9 mouse cellular contexts compared by ENCODE assay signal in the genomic region with DNA sequence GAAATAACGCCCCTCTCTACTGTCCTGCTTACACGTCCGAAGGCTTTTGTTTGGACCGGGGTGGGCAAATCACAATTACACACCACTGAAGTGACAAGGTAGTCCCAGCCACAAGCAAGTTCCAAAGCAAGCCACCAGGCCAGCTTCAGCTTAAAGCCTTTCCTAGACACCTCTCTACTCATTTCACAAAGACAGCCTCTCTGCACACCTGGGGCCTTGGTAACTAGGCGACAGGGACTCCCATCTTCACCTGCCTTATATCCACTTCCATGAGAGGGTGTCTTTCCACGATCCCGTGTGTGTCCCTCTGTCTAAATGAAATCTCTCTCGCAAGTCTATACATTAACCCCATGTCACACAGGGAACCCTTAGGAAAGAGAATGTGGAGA.
DNase-seq lines count a peak whose midpoint lies in the region; ATAC-seq and TF ChIP-seq lines count a peak whose summit lies in the region.
"Had no signal": no experiment of that assay in that cellular context is flagged by ENCODE, and none has a peak within 500 bp of the region (broad histone marks: within the 10 kb centered on the region; RNA-seq: fewer than 3 reads in every experiment).

No protein-coding gene starts in this region.

- DNase-seq in heart, postnatal 10 days: no peak
- no peak for DNase-seq in brain, embryonic 14.5 days (ENCODE audit: low read depth)
- no peak for DNase-seq in thymus, postnatal 14 days
- no peak for DNase-seq in frontal cortex, postnatal 25 days (ENCODE audit: low spot score in 2 of 2)
- DNase-seq in spleen, adult 12 weeks (ENCODE audit: low spot score): no peak

- peaks cover 4% of the 10 kb centered on the region; the same call in 1 of the 2 replicates for H3K27me3 ChIP-seq in heart, embryonic 15.5 days
- H3K27me3 ChIP-seq in hindbrain, embryonic 13.5 days: 0 out of 2 replicates have a peak, but pooled peaks cover 3% of the 10 kb centered on the region
- no peaks in the 10 kb centered on the region for H3K27me3 ChIP-seq in midbrain, embryonic 13.5 days
- H3K27me3 ChIP-seq: CH12.LX had no signal

- H3K4me3 ChIP-seq in heart, embryonic 15.5 days: peak overlapping the region; percentile 58
- peak overlapping the region; percentile 63 for H3K4me3 ChIP-seq in hindbrain, embryonic 13.5 days
- peak overlapping the region; percentile 68 for H3K4me3 ChIP-seq in midbrain, embryonic 13.5 days (replicated peaks)

- no peak; the same call in 1 of the 2 replicates for ATAC-seq in heart, embryonic 15.5 days (replicated peaks; ENCODE audit: insufficient number of reproducible peaks, insufficient read depth, low FRiP score, low read depth)
- ATAC-seq in hindbrain, embryonic 13.5 days (ENCODE audit: low FRiP score): no peak; the same call in 1 of the 2 replicates
- no peak for ATAC-seq in midbrain, embryonic 13.5 days

- intact Hi-C loops in heart, postnatal 10 days (cut with DNase I): loop anchor here (5.0 kb wide), 1 partner anchor 67 kb away; no protein-coding TSS in a partner anchor

- no peaks in the 10 kb centered on the region for H3K36me3 ChIP-seq in heart, embryonic 15.5 days
- H3K36me3 ChIP-seq in hindbrain, embryonic 13.5 days: no peaks in the 10 kb centered on the region
- H3K36me3 ChIP-seq in midbrain, embryonic 13.5 days: no peaks in the 10 kb centered on the region

- WGBS in heart, embryonic 15.5 days: 15% methylated on average over 8 of the region's 8 CpGs
- WGBS in hindbrain, embryonic 13.5 days: 11% methylated on average over 8 of the region's 8 CpGs
- 13% methylated on average over 8 of the region's 8 CpGs for WGBS in midbrain, embryonic 13.5 days

- peaks cover 61% of the 10 kb centered on the region for H3K4me1 ChIP-seq in heart, embryonic 15.5 days (replicated peaks)
- H3K4me1 ChIP-seq in hindbrain, embryonic 13.5 days (replicated peaks): peaks cover 26% of the 10 kb centered on the region
- peaks cover 32% of the 10 kb centered on the region for H3K4me1 ChIP-seq in midbrain, embryonic 13.5 days (replicated peaks)

- H3K9me3 ChIP-seq in heart, embryonic 15.5 days (replicated peaks): no peaks in the 10 kb centered on the region
- H3K9me3 ChIP-seq in hindbrain, embryonic 13.5 days: no peaks in the 10 kb centered on the region
- H3K9me3 ChIP-seq in midbrain, embryonic 13.5 days: no peaks in the 10 kb centered on the region

- H3K4me2 ChIP-seq in heart, embryonic 15.5 days: peak overlapping the region; percentile 89
- peak overlapping the region; percentile 94 for H3K4me2 ChIP-seq in hindbrain, embryonic 13.5 days
- H3K4me2 ChIP-seq in midbrain, embryonic 13.5 days (replicated peaks): peak overlapping the region; percentile 88

- 0 out of 2 replicates have a peak, but pooled peaks have one; percentile 9 for TF ChIP-seq CTCF in brain, embryonic 14.5 days (IDR thresholded peaks at IDR 0.05; ENCODE audit: borderline replicate concordance, extremely low read depth, insufficient read depth, insufficient read length)

- peak overlapping the region; percentile 79 for H3K27ac ChIP-seq in heart, embryonic 15.5 days
- peak overlapping the region; percentile 76 for H3K27ac ChIP-seq in hindbrain, embryonic 13.5 days
- peak overlapping the region; percentile 61; the same call in 1 of the 2 replicates for H3K27ac ChIP-seq in midbrain, embryonic 13.5 days

- H3K9ac ChIP-seq in heart, embryonic 15.5 days: peak overlapping the region; percentile 64
- peak overlapping the region; percentile 75 for H3K9ac ChIP-seq in hindbrain, embryonic 13.5 days
- H3K9ac ChIP-seq in midbrain, embryonic 13.5 days (replicated peaks): peak overlapping the region; percentile 72

- TF ChIP-seq POLR2A in brain, embryonic 14.5 days (IDR thresholded peaks at IDR 0.05; ENCODE audit: borderline replicate concordance, extremely low read depth, insufficient read depth, insufficient read length, poor library complexity, severe bottlenecking): no peak
